8 mouse cellular contexts compared by ENCODE assay signal in genomic region chr14:52015445-52016100, GRCm38 (mm10). TPM values are rescaled to one million over a fixed set of nuclear protein-coding genes. Genes with fewer than 3 reads are reported as not detected.
DNase-seq lines count a peak whose midpoint lies in the region; ATAC-seq lines count a peak whose summit lies in the region.

Gene Tmem253, plus strand, starts transcription at chr14:52015658.

- peak within 1 kb of the TSS; percentile 91 for H3K27ac ChIP-seq in kidney, embryonic 14.5 days (ENCODE audit: low read depth, low read length)
- peak within 1 kb of the TSS; percentile 97 for H3K27ac ChIP-seq in hindbrain, embryonic 14.5 days
- H3K27ac ChIP-seq in midbrain, embryonic 16.5 days (ENCODE audit: low read length): peak within 1 kb of the TSS; percentile 95

- peaks cover 53% of the 10 kb centered on the region for H3K4me1 ChIP-seq in kidney, embryonic 14.5 days (ENCODE audit: control insufficient read depth, insufficient read depth, low read length)
- peaks cover 59% of the 10 kb centered on the region for H3K4me1 ChIP-seq in hindbrain, embryonic 14.5 days (replicated peaks; ENCODE audit: control insufficient read depth, insufficient read depth, low read length)
- H3K4me1 ChIP-seq in midbrain, embryonic 16.5 days (ENCODE audit: control insufficient read depth, insufficient read depth, low read length): peaks cover 49% of the 10 kb centered on the region

- H3K4me3 ChIP-seq in kidney, embryonic 14.5 days (ENCODE audit: low read length): peak within 1 kb of the TSS; percentile 71
- H3K4me3 ChIP-seq in hindbrain, embryonic 14.5 days (replicated peaks; ENCODE audit: low read length): peak within 1 kb of the TSS; percentile 66
- peak within 1 kb of the TSS; percentile 64 for H3K4me3 ChIP-seq in midbrain, embryonic 16.5 days (ENCODE audit: low read depth, low read length)

- DNase-seq in kidney, adult 11 months: no peak
- DNase-seq in cerebellum, adult 9-11 months: peak; percentile 36
- DNase-seq in hindbrain, embryonic 14.5 days (ENCODE audit: low spot score): no peak
- no peak for DNase-seq in layer of hippocampus, adult 11-12 months (ENCODE audit: low spot score)
- DNase-seq in spleen, adult 12 weeks (ENCODE audit: low spot score): no peak

- no peaks in the 10 kb centered on the region for H3K27me3 ChIP-seq in kidney, embryonic 14.5 days (ENCODE audit: control insufficient read depth, insufficient read depth, low read length)
- H3K27me3 ChIP-seq in hindbrain, embryonic 14.5 days (ENCODE audit: control insufficient read depth, insufficient read depth, low read length): no peaks in the 10 kb centered on the region
- no peaks in the 10 kb centered on the region for H3K27me3 ChIP-seq in midbrain, embryonic 16.5 days (ENCODE audit: control insufficient read depth, insufficient read depth, low read depth, low read length)

- H3K36me3 ChIP-seq in kidney, embryonic 14.5 days (ENCODE audit: control insufficient read depth, insufficient read depth, low read length): no peaks in the 10 kb centered on the region
- no peaks in the 10 kb centered on the region for H3K36me3 ChIP-seq in hindbrain, embryonic 14.5 days (replicated peaks; ENCODE audit: control insufficient read depth, insufficient read depth)
- no peaks in the 10 kb centered on the region for H3K36me3 ChIP-seq in midbrain, embryonic 16.5 days (ENCODE audit: control insufficient read depth, insufficient read depth, low read length)

- peak within 1 kb of the TSS; percentile 52 for H3K4me2 ChIP-seq in kidney, embryonic 14.5 days (replicated peaks; ENCODE audit: low read depth, low read length)
- peak within 1 kb of the TSS; percentile 56 for H3K4me2 ChIP-seq in hindbrain, embryonic 14.5 days (replicated peaks)
- peak within 1 kb of the TSS; percentile 68 for H3K4me2 ChIP-seq in midbrain, embryonic 16.5 days (ENCODE audit: low read length)

- 13% methylated on average over 6 of the region's 6 CpGs for WGBS in kidney, embryonic 14.5 days
- 25% methylated on average over 6 of the region's 6 CpGs for WGBS in hindbrain, embryonic 14.5 days
- WGBS in midbrain, embryonic 16.5 days: 27% methylated on average over 6 of the region's 6 CpGs

- peak within 1 kb of the TSS; percentile 93 for H3K9ac ChIP-seq in kidney, embryonic 14.5 days (ENCODE audit: low read depth, low read length)
- peak within 1 kb of the TSS; percentile 85 for H3K9ac ChIP-seq in hindbrain, embryonic 14.5 days
- peak within 1 kb of the TSS; percentile 81 for H3K9ac ChIP-seq in midbrain, embryonic 16.5 days (ENCODE audit: low read depth, low read length)

- H3K9me3 ChIP-seq in kidney, embryonic 14.5 days (ENCODE audit: control insufficient read depth, low read length): no peaks in the 10 kb centered on the region
- no peaks in the 10 kb centered on the region for H3K9me3 ChIP-seq in hindbrain, embryonic 14.5 days (ENCODE audit: control insufficient read depth, low read length)
- no peaks in the 10 kb centered on the region for H3K9me3 ChIP-seq in midbrain, embryonic 16.5 days (replicated peaks; ENCODE audit: control insufficient read depth, low read length, poor library complexity, severe bottlenecking)

- ATAC-seq in kidney, embryonic 14.5 days (ENCODE audit: low FRiP score, low TSS enrichment): no peak
- ATAC-seq in hindbrain, embryonic 14.5 days (ENCODE audit: low FRiP score): no peak
- no peak for ATAC-seq in midbrain, embryonic 16.5 days
- ATAC-seq in activated CD4-positive, CD25-positive, alpha-beta regulatory T cell, adult 4 months: no peak

RNA-seq across cellular contexts. Expression of gene Tmem253, which starts in this region (rescaled TPM):
- 0.57 and 1.1 TPM in 2 replicates for polyA plus RNA-seq in kidney, embryonic 14.5 days (2014; fragmentation: Nextera tagmentation; extraction: Ambion mirVana)
- 0.29 and 0.37 TPM in 2 replicates for polyA plus RNA-seq in hindbrain, embryonic 14.5 days (2014; fragmentation: Nextera tagmentation; extraction: Ambion mirVana)
- 0.16 and 1.0 TPM in 2 replicates for polyA plus RNA-seq in midbrain, embryonic 16.5 days (2015; fragmentation: Nextera tagmentation; extraction: Ambion mirVana)
- polyA plus RNA-seq in activated CD4-positive, CD25-positive, alpha-beta regulatory T cell, adult 4 months (2017; shearing (Covaris generic)): under 1 TPM in 1 of 2 experiments, not detected in 1; 0.98 TPM
